Mouse (Mus musculus): ENCODE measurements around the gene Stx6. TPM values are rescaled to one million over a fixed set of nuclear protein-coding genes. Genes with fewer than 3 reads are reported as not detected.

Gene Stx6
- total and polyA plus RNA-seq, 3 experiments, result 26.0 to 33.4 (median 31.8) TPM

- no peak overlapping the region for H3K4me3 ChIP-seq (replicated peaks in 1 of 3; ENCODE audit: low read depth in 2 of 3, low read length in 2 of 3, poor library complexity in 1 of 3)
- in situ Hi-C loops (cut with MboI; ENCODE audit: low pct_ligation_motif_present, low pct_unique_long_range_greater_than_20kb, low sequenced_read_pairs) (no loop called here), dilution Hi-C loops (cut with MboI; ENCODE audit: extremely low pct_ligation_motif_present, extremely low pct_unique_long_range_greater_than_20kb, low sequenced_read_pairs) (no loop called here)
- H3K9me3 ChIP-seq (replicated peaks; ENCODE audit: low read length), result no peaks in the 10 kb centered on the region
- no peak for DNase-seq (ENCODE audit: extremely low read depth)
- no peak overlapping the region for H3K27ac ChIP-seq (ENCODE audit: insufficient read depth, low read depth)
- peaks cover 3 to 12% of the 10 kb centered on the region in 2 experiments for H3K4me1 ChIP-seq (ENCODE audit: control insufficient read depth in 1 of 2, insufficient read depth in 2 of 2)
- TF ChIP-seq ETS1 (conservative IDR thresholded peaks at IDR 0.05; ENCODE audit: low read depth, low read length), result no peak
- TF ChIP-seq MYC (IDR thresholded peaks at IDR 0.05; ENCODE audit: low read depth, low read length), result no peak
- no peak for TF ChIP-seq CHD2 (IDR thresholded peaks at IDR 0.05; ENCODE audit: low read length)
- no peak for TF ChIP-seq MAFK (IDR thresholded peaks at IDR 0.05; ENCODE audit: insufficient replicate concordance, low read length)
- no peak for TF ChIP-seq CTCF (conservative IDR thresholded peaks at IDR 0.05 in 1 of 2, IDR thresholded peaks at IDR 0.05 in 1 of 2; ENCODE audit: low read depth in 2 of 2, low read length in 2 of 2)
- no peak for TF ChIP-seq GABPA (IDR thresholded peaks at IDR 0.05; ENCODE audit: insufficient replicate concordance, low read depth, low read length)
- TF ChIP-seq MAX (IDR thresholded peaks at IDR 0.05; ENCODE audit: low read length), result no peak
- no peak for TF ChIP-seq ELF1 (IDR thresholded peaks at IDR 0.05; ENCODE audit: low read depth, low read length)
- no peak for TF ChIP-seq NRF1 (IDR thresholded peaks at IDR 0.05; ENCODE audit: low read depth, low read length)
- TF ChIP-seq TBP (conservative IDR thresholded peaks at IDR 0.05; ENCODE audit: low read depth, low read length), result no peak
- no peak for TF ChIP-seq POLR2AphosphoS2 (IDR thresholded peaks at IDR 0.05; ENCODE audit: low read depth, low read length)
- TF ChIP-seq EP300 (IDR thresholded peaks at IDR 0.05; ENCODE audit: low read length), result no peak
- no peak for TF ChIP-seq PAX5 (IDR thresholded peaks at IDR 0.05; ENCODE audit: low read length)
- TF ChIP-seq HCFC1 (IDR thresholded peaks at IDR 0.05; ENCODE audit: low read depth, low read length), result no peak
- no peak for TF ChIP-seq RAD21 (IDR thresholded peaks at IDR 0.05; ENCODE audit: low read depth, low read length)
- no peak for TF ChIP-seq USF2 (conservative IDR thresholded peaks at IDR 0.05; ENCODE audit: low read depth, low read length)
- TF ChIP-seq CHD1 (IDR thresholded peaks at IDR 0.05; ENCODE audit: low read depth, low read length), result no peak
- no peak for TF ChIP-seq ZKSCAN1 (IDR thresholded peaks at IDR 0.05; ENCODE audit: borderline replicate concordance, low read depth, low read length)
- no peak for TF ChIP-seq IRF4 (IDR thresholded peaks at IDR 0.05; ENCODE audit: low read depth, low read length)
- no peak for TF ChIP-seq ZNF384 (IDR thresholded peaks at IDR 0.05; ENCODE audit: low read depth, low read length)
- no peak overlapping the region for H3K9ac ChIP-seq (ENCODE audit: insufficient read depth, low read depth)
- H3K79me2 ChIP-seq (replicated peaks; ENCODE audit: control insufficient read depth, extremely low read depth, insufficient read depth, poor library complexity, severe bottlenecking), result no peaks in the 10 kb centered on the region
- peaks cover 23 to 73% of the 10 kb centered on the region in 2 experiments for H3K36me3 ChIP-seq (replicated peaks in 1 of 2; ENCODE audit: control insufficient read depth in 1 of 2, insufficient read depth in 1 of 2, low read length in 1 of 2)
- H3K4me2 ChIP-seq (ENCODE audit: insufficient read depth, low read depth, poor library complexity, severe bottlenecking), result no peak overlapping the region
- no peaks in the 10 kb centered on the region for H3K27me3 ChIP-seq (replicated peaks)
These were observed 19.8 kb downstream of the Stx6 start for GRCm38 (mm10) chr1:155178192-155178924.

GRCm38 (mm10) chr1:155184191-155184590, 25.7 kb downstream of the Stx6 start:
- H3K79me2 ChIP-seq (replicated peaks; ENCODE audit: control insufficient read depth, extremely low read depth, insufficient read depth, poor library complexity, severe bottlenecking), result no peaks in the 10 kb centered on the region
- no peaks in the 10 kb centered on the region for H3K27me3 ChIP-seq (replicated peaks)
- H3K9me3 ChIP-seq (replicated peaks; ENCODE audit: low read length), result no peaks in the 10 kb centered on the region
- H3K4me1 ChIP-seq (ENCODE audit: control insufficient read depth in 1 of 2, insufficient read depth in 2 of 2), result no peaks in the 10 kb centered on the region
- peaks cover 21 to 53% of the 10 kb centered on the region in 2 experiments for H3K36me3 ChIP-seq (replicated peaks in 1 of 2; ENCODE audit: control insufficient read depth in 1 of 2, insufficient read depth in 1 of 2, low read length in 1 of 2)
- H3K27ac ChIP-seq (ENCODE audit: insufficient read depth, low read depth), result no peak overlapping the region
- DNase-seq (ENCODE audit: extremely low read depth), result no peak
- H3K4me2 ChIP-seq (ENCODE audit: insufficient read depth, low read depth, poor library complexity, severe bottlenecking), result no peak overlapping the region
- dilution Hi-C loops (cut with MboI; ENCODE audit: extremely low pct_ligation_motif_present, extremely low pct_unique_long_range_greater_than_20kb, low sequenced_read_pairs) (no loop called here), in situ Hi-C loops (cut with MboI; ENCODE audit: low pct_ligation_motif_present, low pct_unique_long_range_greater_than_20kb, low sequenced_read_pairs) (no loop called here)
- H3K9ac ChIP-seq (ENCODE audit: insufficient read depth, low read depth), result no peak overlapping the region
- TF ChIP-seq BHLHE40 (IDR thresholded peaks at IDR 0.05; ENCODE audit: low read depth, low read length), result no peak
- no peak for TF ChIP-seq RCOR1 (conservative IDR thresholded peaks at IDR 0.05; ENCODE audit: low read depth, low read length)
- no peak overlapping the region for H3K4me3 ChIP-seq (replicated peaks in 1 of 3; ENCODE audit: low read depth in 2 of 3, low read length in 2 of 3, poor library complexity in 1 of 3)
